Mouse (Mus musculus) olfactory bulb, adult 2 months (tissue): Measurements from ENCODE around the gene Gm13285.

Experiments used
- CTCF ChIP-seq: fragments of 200-500 bp; IDR thresholded peaks from 2 replicates; pipeline ENCODE4 v1.5.1; 2012; ENCODE audit warnings: low read depth, mild to moderate bottlenecking, low read length, moderate library complexity; ENCODE audit not compliant: insufficient read depth
- POLR2A ChIP-seq: fragments of 200-500 bp; IDR thresholded peaks from 2 replicates; pipeline ENCODE4 v1.6.1; 2012; ENCODE audit warnings: mild to moderate bottlenecking, low read depth, low read length, moderate library complexity; ENCODE audit not compliant: insufficient read depth

DNA sequence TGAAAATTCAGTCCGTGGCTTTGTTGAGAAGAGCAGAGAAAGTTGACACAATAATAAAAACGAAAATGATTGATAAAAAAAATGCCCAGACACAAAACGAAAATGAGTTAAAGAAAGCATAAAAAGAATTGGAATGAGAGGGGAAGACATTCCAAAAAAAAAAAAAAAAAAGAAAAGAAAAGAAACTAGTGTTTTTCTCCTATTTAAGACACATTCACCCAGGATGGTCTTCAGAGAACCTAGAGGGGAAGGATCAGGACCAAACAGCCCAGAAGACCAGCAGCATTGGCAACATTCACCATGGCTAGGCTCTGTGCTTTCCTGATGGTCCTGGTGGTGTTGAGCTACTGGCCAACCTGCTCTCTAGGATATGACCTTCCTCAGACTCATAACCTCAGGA lies 16.5 kb downstream of the Gm13285 start, which contains the start of gene Ifna7:
- TF ChIP-seq POLR2A (no peak), CTCF (no peak)
